Mouse (Mus musculus): ENCODE data around the gene Rtkn. TPM values are rescaled to one million over a fixed set of nuclear protein-coding genes. Genes with fewer than 3 reads are reported as not detected.
"Not testable (repeated sequence)": the region's sequence is repeated elsewhere in the genome, so short reads cannot be mapped to it uniquely, and the experiment has no call there.

Rtkn gene
- total RNA-seq, 2 experiments from 2014 or later: 4.6 to 5.5 TPM

DNA sequence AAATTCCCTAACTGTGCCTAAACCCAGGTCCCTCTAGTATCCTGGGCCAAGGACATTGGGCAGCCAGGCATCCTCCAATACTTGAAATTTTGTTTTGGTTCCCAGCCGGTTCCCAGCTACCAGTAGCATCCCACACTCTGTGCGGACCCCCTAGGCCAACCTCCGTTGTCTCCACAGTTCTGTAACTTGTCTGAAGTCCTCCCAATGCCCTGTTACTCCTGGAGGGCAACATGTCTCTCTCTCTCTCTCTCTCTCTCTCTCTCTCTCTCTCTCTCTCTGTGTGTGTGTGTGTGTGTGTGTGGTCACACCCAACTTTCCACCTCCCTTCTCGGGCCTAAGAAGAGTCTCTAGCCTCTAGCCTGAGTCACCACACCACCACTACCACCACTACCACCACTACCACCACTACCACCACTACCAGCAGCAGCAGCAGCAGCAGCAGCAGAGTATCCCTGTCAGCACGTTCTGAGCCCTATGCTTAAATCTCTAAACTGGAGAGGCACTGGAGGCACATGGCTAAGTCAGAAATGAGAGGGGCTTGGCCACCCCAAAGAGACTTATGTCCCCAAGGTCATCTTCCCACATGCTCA lies 1.1 kb downstream of the Rtkn start:
- DNase-seq: no peak
- intact Hi-C loops (cut with DNase I): no loop called here

DNA sequence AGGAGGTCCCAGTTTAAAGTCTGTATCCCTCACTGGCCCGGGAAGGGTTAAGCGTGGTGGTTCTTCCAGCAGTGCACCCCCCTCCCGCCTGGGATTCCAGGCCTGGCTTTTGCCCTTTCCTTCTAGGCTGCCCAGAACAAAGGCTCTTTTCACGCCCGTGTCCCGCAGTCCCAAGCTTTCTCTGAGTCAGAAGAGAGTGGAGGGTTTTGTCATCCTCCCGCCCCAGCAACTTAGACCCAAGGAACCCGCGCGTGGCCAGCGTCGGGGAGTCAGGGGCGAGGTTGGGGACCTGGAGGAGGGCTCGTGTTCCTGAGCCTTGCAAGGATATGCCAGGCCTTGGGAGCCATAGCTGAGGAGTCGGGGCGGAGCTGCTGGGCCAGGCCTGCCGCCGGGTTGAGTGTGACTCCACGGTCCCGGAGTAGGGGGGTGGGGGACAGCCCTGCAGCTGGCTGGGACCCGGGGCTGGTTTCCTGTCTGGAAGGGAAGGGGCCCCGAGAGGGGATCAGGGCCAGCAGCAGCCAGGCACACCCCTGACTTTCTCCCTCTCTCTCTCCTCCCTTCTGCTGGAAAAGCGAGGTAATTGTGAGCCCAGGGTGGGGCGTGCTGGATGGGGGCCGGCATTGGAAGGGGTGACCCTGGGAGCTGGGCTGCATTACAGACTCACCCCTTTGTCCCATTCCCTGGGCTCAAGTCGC lies 1.8 kb downstream of the Rtkn start:
- peak; percentile 69 to 89 for DNase-seq

DNA sequence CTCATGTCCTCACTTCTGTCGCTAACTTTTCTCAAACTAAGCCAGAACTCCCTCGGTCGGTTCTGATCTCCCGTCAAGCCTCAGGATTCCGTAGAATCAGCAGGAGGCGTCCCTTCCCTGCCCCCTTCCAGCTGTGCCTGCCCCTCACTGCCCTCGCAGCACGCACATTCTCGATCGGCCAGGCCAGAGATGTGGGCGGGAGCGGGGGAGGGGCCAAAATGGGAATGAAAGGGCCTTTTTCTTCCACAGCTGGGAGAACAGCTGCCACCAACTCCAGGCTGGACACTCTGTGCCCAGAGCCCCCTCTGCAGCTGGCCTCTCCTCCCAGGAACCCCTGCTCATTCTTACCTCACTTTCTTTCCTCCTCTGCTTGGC lies 2.3 kb downstream of the Rtkn start:
- peak in 1 of 2 experiments; percentile 86 for DNase-seq
- intact Hi-C loops (cut with DNase I): no loop called here

More for the DNA sequence above, 1.8 kb downstream of the Rtkn start:
- intact Hi-C loops (cut with DNase I): no loop called here

DNA sequence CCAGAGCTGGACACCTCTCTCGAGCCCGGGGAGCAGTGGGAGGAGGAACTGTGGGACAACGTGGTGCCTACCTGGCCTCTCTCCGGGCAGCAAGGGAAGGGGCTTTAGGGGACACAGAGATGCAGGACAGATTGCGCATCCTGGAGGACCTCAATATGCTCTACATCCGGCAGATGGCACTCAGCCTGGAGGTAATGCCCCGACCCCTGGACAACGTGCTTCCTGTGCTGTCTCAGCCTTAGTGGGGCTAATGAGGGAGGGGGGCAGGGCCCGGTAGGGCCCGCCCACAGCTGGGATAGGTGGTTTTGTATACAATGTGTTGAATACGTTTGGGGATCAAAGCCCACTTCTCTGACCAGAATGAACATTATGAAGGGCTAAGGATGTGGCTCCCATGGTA lies 2.8 kb downstream of the Rtkn start:
- no peak for DNase-seq
- intact Hi-C loops (cut with DNase I): no loop called here

DNA sequence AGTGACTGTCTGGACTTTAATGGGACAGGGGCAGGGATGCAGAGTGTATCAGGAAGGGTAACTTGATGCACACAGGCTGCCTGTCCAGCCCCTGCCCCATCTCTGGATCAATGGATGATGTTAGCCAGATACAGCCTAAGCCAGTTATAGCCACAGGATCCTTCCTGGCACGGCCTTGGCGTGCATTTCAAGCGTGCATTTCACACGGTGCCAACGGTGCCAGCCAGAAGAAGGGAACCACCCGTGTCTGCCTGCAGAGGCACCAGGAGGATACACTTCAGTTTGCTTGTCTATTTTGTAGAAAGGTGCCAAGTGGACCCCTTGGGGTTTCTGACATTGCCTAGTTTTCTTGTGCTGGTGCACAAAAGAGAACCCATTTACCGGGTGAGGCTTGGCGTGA lies 4.8 kb downstream of the Rtkn start:
- intact Hi-C loops (cut with DNase I): no loop called here

DNA sequence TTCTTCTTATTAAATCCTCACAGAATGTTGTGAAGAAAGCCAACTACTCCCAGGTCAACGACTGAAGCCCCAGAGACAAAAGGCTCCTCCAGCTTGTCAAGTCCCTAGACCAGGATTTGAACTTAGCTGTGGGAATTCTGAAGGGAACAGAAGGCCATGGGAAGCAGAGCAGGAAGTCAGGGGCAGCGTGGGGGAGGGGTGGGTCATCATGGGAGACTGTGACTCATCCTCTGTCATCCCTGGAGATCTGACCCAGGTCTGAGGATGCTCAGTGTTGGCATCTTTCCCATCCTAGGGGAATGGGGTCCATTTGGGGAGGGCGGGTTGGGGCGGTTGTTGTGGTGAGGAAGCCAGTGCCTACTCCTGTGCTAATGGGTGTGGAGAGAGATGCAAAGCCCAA lies 6.4 kb downstream of the Rtkn start:
- intact Hi-C loops (cut with DNase I): no loop called here
- no peak for DNase-seq

More for the DNA sequence above, 4.8 kb downstream of the Rtkn start:
- DNase-seq: no peak

DNA sequence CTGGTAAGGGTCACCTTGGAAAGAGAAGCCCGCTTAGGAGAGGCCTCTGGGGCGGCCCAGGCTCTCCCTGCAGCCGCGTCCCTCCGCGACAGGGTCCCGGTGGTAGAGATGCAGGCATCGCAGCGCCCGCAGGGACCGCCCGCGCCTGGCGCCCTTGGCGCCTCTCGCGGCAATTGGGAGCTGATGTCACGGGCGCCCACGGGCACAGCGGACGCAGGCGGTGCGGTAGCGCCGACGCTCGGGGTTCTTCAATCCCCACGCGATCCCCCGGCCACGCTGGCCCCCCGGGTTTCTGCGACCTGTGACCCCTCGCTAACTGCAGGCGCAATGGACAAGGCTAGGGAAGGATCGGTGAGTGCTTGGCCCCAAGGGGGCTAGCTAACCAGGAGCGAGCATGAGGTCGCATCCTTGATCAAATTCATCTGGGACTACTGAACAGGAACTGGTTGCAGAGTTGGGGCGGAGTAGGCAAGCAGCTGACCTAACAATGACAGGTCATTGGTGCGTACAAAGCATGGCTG lies 7.0 kb downstream of the Rtkn start:
- intact Hi-C loops (cut with DNase I): no loop called here
- DNase-seq: no peak

DNA sequence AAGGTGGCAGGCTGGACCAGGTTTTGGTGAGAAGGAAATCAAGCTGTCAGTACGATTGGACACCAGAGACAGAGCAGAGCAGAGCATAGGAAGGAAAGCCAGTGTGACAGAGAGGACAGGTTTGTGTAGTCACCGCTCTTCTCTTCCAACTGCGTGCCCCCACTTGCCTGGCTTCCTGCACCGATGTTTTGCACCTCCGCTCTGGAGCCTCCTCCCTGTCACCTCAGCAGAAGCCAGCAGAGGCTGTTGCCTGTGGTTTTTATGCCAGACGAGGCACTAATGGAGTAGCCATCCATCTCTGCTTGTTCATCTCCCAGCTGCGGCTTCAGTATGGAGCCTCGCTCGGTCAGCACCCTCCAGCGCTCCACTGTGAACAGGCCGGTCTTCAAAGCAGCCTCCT lies 7.6 kb downstream of the Rtkn start:
- intact Hi-C loops (cut with DNase I): no loop called here
- DNase-seq: no peak

DNA sequence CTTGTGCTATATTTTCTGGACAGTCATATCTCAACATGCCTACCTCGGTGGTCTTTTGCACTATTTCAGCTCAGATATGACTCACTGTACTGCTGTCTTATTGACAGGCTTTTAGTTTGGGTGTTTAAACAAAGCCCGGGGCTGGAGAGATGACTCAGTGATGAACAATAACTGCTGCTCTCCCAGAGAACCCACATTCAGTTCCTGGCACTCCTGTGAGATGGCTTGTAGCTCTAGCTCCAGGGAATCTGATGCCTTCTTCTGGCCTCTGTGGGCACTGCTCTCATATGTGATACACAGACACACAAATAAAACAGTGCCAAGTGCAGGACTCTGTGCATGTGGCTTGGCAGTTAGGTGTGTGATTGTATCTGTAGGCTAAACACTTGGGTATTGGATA lies 9.9 kb downstream of the Rtkn start:
- intact Hi-C loops (cut with DNase I): no loop called here
- no peak for DNase-seq

DNA sequence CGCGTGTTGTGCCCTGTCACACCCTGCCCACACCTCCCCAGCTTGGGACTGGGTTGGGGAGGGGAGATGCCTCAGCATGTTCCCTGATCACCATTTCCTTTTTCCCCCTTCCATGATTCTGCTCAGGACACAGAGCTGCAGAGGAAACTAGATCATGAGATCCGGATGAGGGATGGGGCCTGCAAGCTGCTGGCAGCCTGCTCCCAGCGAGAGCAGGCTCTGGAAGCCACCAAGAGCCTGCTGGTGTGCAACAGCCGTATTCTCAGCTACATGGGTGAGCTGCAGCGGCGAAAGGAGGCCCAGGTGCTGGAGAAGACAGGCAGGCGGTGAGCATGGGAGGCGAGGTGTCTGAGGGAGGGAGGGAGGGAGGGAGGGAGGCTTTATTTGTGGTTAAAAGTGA lies 10.5 kb downstream of the Rtkn start:
- intact Hi-C loops (cut with DNase I): no loop called here
- DNase-seq: no peak

DNA sequence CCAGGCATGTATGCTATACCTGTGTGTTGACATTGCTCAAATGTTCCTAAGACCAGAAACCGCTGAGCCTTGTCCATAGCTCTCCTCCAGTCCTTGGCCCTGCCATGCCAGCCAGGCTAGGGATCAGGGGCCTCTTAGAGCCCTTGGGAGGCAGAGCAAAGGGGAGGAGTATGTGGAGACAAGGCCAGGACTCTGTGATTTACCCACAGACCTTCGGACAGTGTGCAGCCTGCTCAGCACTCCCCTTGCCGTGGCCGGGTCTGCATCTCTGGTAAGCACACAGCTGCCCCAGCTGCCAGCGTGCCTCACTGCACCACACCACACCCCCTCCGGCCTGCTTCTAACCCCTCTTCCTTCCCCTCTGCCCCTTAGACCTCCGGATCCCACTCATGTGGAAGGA lies 12.0 kb downstream of the Rtkn start:
- no peak for DNase-seq
- intact Hi-C loops (cut with DNase I): no loop called here

DNA sequence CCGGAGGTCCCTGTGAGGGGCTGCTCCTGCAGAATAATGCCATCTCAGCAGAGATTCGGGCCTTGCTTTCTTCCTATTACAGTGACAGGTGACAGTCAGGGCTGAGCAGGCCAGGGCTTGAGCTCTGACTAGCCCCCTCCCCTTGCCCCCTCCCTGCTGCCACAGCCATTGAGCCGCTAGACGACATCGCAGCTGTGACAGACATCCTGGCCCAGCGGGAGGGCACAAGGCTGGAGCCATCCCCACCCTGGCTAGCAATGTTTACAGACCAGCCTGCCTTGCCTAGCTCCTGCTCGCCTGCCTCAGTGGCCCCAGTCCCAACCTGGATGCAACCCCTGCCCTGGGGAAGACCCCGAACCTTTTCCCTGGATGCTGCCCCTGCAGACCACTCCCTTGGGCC lies 16.5 kb downstream of the Rtkn start:
- no peak for DNase-seq
- intact Hi-C loops (cut with DNase I): no loop called here

DNA sequence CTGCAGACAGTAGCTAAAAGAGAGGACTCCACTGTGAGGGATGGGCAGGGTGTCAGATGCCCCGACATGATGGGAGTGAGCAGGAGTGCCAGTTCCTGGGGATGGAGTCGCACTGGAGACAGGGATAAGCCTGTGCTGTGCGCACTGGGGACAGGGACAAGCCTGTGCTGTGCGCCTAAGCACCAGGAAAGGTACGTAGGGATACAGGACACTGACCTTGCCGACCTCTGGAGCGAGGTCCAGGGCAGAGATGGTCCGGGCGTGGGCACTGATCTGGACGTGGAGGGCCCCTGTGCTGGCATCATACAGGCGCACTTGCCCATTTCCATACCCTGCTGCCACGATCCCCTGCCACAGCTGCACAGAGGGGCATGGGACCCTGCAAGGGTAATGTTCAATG lies 17.8 kb downstream of the Rtkn start:
- no peak for DNase-seq
- intact Hi-C loops (cut with DNase I): no loop called here

DNA sequence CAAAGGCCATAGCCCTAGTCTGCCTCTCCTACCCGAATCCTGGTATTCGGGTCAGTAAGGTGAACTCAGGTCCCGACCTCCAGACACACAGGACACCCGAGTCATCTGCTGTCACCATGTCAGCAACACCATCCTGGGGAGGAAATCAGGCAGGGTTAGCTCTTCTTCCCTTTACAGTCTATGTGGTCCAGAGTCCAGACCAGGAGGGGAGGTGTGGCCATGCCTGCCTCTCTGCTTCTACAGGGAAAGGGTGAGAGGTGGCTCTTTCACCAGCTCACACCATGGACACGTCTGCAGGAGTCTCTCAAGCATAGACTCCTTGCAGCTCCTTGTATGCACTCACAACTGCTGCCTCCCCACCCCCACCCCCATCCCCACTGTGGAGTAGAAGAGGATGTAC lies 18.2 kb downstream of the Rtkn start:
- intact Hi-C loops (cut with DNase I): no loop called here
- no peak for DNase-seq

DNA sequence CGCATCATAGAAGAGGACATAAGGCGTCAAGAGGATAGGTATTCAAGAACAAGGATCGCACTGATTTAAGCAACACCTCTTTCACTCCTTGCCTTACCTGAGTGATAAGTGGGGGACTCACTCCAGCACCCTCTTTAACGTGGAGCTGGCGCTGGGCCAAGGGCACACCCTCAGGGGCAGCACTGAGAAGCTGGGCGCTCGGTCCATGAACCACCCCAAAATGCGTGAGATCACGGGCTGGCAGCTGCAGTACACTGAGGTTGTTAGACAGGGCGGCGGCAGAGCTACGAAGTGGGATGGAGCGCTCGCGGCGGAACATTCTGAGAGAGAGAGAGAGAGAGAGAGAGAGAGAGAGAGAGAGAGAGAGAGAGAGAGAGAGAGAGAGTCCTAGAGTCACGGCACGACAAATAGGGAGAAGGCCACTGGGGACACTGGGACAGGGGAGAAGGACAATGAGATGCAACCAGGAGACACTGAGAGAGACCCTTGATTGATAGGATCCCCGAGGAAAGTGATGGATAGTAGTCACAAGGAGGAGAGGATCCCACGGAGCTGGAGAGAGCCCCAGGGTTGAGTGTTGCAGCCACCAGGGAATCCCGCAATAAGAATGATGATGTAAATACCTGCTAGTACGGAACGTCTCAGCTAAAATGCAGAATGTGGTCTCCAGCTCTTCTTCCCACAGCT lies 20.4 kb downstream of the Rtkn start:
- peak in 1 of 2 experiments; percentile 11 for DNase-seq
- intact Hi-C loops (cut with DNase I): no loop called here

DNA sequence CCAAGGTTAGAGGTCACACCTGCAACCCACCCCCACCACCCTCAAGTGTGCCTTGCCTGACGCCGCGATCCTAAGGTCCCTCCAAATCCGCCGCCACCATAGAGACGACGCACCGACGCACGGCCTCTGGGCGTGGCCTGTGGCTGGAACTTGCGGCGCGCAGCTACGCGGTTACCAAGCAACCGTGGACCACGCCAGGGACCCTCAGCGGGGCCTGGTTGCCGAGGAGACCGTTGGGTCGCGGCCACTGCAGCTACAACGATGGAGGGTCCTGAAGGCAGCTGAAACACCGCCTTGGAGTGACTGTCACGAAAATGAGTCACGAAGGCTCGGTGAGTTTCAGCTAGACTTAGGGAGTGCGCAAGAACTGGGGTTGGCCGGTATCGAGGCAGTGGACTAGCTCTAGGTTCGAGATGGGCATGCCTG lies 21.0 kb downstream of the Rtkn start, which contains the start of the genes Wdr54 and 1700003E16Rik:
Gene Wdr54 (minus strand): TSS at position 139 of the 426 bp plus-strand sequence.
Gene 1700003E16Rik (plus strand): TSS at position 146 of the 426 bp plus-strand sequence.
- intact Hi-C loops (cut with DNase I): no loop called here
- DNase-seq: peak; percentile 51 to 63

DNA sequence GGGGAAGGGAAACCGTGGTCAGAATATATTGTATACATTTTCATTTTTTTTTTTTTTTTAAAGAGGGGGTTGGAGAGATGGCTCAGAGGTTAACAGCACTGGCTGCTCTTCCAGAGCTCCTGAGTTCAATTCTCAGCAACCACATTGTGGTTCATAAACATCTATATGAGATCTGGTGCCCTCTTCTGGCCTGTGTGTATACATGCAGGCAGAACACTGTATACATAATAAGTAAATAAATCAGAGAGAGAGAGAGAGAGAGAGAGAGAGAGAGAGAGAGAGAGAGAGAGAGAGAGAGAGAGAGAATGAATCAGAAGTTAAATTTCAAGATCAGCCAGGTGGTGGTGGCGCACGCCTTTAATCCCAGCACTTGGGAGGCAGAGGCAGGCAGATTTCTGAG lies 24.2 kb downstream of the Rtkn start:
- DNase-seq: peak in 1 of 2 experiments; percentile 16
- intact Hi-C loops (cut with DNase I): not testable (repeated sequence)

DNA sequence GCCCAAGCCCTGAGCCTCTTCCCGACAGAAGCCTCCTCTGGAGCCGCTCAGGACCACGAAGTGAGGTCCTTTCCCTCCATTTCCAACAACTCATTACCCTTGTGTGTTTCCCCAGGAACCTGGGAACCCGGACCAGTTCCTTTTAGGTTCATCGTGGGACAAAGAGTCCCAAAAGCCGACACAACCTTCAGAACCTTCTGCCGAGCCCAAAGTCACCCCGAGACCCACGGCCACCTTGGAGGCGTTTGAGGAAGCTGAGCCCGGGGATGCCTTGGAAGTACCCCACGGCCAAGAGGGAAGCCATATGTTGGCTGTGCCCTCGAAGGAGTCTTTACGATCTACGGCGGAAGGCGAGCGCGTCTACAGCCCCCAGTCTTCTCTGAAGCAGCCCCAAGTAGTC lies 26.2 kb downstream of the Rtkn start:
- DNase-seq: no peak
- intact Hi-C loops (cut with DNase I): loop anchor here (2.0 to 5.0 kb wide), 3 partner anchors 45 to 165 kb away; no protein-coding TSS in a partner anchor

DNA sequence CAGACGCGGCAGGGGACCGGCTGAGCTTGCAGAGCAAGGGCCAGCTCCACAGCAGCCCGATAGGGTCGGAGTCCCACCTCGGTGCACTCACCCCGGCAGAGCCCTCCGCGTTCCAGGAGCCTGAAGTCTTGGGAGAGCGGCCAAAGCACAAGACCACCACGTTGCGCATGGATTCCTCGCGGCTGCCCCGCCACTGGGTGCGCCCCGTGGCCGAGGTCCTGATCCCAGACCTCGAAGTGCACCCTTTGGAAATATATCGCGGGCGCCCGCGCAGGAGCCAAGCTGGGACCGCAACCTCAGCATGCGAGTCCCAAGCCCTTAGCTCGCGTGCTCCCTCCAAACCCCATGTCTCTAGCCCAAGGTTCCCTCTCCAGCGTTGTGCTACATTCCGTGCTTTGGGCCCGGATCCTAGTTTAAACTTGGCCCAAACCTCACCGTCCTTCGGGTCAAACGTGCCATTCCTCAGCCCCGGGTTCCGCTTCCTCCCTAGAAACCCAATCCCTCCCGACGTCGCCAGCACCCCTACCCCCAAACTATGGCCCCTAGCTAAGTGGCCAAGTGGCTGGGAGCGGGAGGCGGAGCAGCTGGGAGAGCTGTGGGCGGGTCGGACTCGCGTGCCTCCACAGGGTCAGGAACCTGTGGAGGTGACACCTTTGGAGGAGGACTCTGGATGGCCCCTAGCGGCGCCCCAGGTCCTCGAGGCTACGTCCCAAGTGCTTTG lies 26.8 kb downstream of the Rtkn start:
- intact Hi-C loops (cut with DNase I): loop anchor here (2.0 to 5.0 kb wide), 3 partner anchors 45 to 165 kb away; no protein-coding TSS in a partner anchor
- peak; percentile 40 to 53 for DNase-seq

DNA sequence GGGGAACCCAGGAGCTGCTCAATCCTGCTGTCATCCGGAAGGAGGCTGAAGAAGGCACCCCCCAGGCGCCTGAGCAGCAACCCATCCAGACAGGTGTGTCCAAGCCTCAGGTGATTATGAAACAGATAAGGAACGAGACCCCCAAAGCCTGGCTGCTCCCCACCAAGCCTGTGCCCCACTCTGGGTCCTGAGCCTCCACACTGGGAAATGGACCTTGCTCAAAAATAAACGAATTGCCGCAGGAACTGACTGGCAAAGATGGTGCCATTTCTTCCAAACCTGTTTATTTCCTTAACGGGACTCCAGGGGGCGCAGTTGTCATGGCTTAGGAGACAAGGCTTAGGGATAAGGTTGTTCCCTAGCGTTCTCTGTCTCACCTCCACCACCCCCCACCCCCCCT lies 27.4 kb downstream of the Rtkn start:
- peak; percentile 56 for DNase-seq
- intact Hi-C loops (cut with DNase I): loop anchor here (5.0 kb wide), 1 partner anchor 115 kb away; no protein-coding TSS in a partner anchor
